Mouse (Mus musculus) lung, adult 2 months (tissue): ENCODE measurements at regions not wholly inside any gene's neighbourhood (a gene's known extent, or its start where the extent isn't known, plus 50 kb on each side); places are given as distances from the start of the nearest gene placed in this dataset.

Experiments
- CTCF ChIP-seq: fragments of 200-500 bp; IDR thresholded peaks from 2 replicates; pipeline ENCODE4 v1.5.1; 2011; ENCODE audit warnings: mild to moderate bottlenecking, low read length, control low read depth; ENCODE audit not compliant: insufficient read depth
- POLR2A ChIP-seq: fragments of 200-500 bp; IDR thresholded peaks from 2 replicates; pipeline ENCODE4 v1.6.1; 2011; ENCODE audit warnings: low read depth, mild to moderate bottlenecking, control low read depth, low read length, borderline replicate concordance; ENCODE audit errors: extremely low read depth

DNA sequence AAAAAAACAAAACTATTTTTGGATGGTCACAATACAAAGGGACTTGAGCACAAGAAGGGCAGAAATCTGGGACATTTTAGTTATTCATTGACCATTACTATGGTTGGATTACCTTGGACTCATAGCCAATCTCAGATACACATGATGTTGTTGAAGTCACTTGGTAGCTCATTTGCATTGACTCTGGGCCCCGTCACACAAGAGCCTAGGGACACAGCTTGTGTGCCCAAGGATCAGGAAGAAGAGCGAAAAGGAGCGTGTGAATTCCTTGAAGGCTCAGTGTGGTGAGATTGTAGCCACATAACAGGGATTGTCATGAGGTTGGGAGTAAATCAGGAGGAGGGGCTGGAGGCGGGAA is 170.0 kb upstream of the Runx1 start:
- TF ChIP-seq CTCF (no peak), POLR2A (no peak)
